Mouse (Mus musculus) embryo, embryonic 10.5 days (tissue): Measurements from ENCODE around the gene Wnt3.
A peak's percentile ranks its signal among the peaks of the same experiment; 100 is the strongest.

Experiments
- DNase-seq: peaks from one replicate; pipeline ENCODE4 v3.0.0-alpha.2; 2015; ENCODE audit warnings: low spot score

Wnt3 gene

DNA sequence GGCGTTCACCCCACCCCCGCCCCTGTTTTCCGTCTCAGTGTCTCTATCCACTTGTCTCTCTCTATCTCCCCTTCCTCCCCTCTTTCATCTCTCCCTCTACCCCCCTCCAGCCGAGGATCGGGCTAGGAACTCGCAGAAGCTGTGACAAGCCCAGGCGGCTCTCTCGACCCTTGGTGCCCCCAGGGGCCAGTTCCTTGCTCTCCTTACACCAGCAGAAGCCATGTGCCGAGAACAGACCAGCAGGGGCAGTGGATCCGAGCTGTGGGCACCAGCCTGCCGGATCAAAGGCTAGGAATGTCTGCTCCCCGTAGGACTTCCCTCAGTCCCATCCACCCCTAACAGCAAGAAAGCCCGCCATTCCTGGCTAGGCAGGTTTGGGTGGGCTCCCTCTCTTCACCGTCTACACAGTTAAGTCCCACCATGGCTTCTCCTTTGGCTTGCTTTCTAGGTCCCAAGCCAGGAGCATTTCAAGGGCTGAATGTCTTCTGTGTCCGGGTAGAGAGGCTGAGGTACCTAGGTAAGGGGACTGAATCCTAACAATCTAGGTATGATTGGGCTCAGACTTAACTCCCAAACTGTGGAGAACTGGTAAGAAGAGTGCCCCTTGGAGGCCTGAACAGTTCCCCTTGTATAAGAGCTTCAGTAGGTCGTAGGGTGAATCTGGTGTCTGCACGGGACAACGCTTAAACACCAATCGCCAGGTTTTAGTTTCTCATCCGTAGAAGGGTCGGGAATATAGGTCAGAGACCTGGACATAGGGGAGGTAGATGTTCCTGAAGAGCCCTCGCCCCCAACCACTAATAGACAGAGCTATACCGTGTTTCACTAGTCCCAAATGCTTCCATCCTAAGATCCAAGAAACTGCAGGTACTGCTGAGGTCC lies 1.2 kb upstream of the Wnt3 start:
- DNase-seq, result peak; percentile 48

DNA sequence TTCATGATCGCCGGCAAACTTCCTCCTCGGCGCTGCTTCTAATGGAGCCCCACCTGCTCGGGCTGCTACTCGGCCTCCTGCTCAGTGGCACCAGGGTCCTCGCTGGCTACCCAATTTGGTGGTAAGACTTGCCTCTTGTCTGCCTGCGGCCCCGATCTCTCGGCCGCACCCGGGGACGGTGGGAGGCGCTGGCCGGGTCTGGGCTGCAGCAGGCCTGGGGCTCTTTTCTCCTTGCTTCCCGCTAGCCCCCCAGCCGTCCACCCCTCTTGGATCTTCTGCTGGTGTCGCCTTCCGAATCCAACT lies 229 bp downstream of the Wnt3 start:
- DNase-seq, result no peak

DNA sequence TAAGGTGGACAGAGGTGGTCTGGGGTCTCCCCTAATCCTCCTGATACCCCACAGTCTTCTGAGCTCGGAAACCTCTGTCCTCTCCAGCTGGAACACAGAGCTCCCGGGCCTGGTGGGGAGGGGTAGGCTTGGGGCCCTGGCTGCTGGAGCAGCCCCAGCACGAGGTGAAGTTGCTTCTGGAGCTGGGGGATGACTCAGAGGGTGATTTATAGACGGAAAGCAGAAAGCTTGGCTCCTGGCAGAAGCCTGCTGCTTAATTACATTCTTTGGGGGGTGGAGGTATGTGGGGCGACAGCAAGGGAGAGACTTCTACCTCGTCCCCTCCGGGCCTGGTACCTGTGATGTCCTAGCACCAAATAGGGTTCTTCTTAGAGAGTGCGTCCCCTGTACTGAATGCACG lies 6.2 kb downstream of the Wnt3 start:
- no peak for DNase-seq

DNA sequence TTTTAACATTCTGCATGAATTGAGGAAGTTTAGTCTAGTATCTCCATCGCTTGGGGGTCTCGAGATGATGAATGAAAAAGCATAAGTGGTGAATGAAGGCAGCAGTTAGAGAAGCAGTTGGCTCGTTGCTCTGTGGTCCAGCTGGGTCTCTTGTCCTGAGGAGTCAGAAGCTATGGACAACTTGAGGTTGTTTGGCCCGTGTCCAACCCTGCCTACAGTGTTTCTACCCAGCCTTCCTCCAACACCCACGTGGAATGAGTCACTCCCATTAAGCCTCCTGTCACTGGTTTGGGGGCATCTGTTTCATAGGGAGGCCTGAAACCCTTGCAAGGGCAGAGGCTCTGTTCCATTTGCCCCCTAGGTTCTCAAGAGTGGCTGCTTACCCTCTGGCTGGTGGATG lies 16.0 kb downstream of the Wnt3 start:
- DNase-seq, result no peak

DNA sequence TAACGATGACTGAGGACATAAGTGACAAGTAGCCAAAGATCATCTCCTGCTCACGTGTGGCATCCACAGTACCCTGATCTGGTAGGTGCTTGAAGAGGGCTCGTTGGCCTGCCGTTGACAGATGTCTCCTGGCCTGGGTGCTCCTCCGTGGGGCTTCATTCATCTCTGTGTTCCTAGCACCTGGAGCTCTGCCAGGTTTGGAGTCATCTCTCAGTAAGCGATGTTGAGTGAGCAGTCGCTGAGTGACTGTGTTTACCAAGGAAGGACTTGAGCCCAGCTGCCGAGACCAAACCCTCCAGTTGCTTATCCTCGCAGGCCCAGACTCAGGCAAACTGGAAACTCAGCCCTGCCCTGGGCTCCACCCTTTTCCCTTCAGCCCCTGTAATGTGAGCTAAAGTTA lies 27.2 kb downstream of the Wnt3 start:
- DNase-seq, result no peak

DNA sequence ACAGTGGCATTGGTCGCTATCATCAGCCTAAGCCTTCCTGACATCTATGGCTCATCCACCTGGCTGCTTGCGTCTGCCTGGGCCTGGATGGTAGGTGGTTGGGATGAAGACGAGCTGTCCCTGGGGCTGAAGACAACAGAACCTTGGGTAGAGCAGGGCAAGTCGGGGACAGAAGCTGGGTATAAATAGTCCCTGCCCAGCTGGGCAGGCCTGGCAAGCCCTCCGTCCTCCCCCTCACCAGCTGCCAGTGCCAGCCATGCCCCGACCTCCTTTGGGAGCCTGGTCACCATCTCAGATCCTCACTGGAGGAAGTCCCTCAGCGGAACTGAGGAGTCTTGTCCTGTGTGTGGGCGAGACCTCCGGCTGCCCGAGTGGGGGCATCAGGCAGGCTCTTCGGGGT lies 30.2 kb downstream of the Wnt3 start:
- no peak for DNase-seq

DNA sequence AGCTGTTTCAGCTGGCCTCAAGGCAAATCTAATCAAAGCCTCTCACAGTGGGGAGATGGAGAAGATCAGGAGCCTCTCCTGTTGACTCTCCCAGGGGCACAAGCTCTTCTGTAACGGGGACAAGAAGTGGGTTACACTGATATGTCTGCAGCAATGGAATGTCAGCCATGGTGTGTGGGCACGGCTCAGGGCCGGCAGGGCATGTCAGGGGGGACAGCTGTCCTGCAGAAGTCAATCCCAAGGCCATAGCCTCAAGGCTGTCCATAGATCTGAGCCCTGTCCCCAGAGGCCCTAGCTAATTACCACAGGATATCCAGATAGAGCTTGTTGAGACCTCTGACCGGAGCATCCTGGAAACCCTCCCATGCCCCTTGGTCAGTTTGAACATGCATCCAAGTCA lies 30.9 kb downstream of the Wnt3 start:
- no peak for DNase-seq

DNA sequence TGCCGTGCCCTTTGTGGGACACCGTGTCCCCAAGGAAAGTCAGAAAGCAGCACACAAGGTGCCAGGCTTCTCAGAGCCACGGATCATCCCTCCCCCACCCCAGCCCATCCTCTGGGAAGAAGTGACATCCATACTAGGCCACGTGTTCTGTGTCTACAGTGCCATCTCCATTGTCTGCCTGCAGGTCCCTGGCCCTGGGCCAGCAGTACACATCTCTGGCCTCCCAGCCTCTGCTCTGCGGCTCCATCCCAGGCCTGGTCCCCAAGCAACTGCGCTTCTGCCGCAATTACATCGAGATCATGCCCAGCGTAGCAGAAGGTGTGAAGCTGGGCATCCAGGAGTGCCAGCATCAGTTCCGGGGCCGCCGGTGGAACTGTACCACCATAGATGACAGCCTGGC lies 34.0 kb downstream of the Wnt3 start:
- peak; percentile 14 for DNase-seq

DNA sequence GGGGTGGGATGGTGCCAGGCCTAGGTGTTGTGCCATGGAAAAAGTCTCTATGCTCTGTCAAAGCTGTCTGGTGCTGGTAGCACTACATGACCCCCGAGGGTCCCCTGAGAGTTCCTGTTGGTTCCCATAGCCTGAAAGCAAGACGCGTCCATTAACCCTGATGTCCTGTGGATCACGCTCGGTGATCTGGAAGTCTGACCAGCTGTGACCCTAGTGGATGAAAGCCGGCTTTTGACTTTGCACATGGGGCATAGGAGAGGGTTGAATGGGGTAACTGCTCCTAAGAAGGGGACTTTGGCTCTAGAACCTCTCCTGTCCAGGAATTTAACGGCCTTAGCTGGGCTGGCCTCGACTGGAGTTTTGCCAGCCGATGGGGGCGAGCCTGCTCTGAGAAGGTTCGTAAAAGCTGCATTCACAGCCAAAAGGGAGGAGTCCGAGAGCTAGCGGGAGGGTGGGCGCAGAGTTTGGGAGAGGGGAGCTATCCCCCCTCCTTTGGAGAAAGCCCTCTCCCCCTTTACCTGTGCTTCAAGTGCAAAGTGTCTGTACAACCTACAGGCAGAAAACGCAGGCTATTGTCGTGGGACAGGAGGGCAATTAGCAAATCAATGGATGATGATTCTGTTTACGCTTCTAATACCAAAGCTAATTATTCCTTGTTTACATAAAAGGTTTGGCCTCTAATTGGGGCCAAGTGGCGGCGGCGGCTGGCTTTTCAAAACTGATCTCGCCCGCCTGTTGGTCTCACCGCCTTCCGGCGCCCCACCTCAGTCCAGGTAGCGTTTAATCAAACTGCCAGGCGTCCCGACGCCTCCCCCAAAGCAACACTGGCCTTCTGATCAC lies 35.0 kb downstream of the Wnt3 start:
- peak; percentile 41 for DNase-seq

DNA sequence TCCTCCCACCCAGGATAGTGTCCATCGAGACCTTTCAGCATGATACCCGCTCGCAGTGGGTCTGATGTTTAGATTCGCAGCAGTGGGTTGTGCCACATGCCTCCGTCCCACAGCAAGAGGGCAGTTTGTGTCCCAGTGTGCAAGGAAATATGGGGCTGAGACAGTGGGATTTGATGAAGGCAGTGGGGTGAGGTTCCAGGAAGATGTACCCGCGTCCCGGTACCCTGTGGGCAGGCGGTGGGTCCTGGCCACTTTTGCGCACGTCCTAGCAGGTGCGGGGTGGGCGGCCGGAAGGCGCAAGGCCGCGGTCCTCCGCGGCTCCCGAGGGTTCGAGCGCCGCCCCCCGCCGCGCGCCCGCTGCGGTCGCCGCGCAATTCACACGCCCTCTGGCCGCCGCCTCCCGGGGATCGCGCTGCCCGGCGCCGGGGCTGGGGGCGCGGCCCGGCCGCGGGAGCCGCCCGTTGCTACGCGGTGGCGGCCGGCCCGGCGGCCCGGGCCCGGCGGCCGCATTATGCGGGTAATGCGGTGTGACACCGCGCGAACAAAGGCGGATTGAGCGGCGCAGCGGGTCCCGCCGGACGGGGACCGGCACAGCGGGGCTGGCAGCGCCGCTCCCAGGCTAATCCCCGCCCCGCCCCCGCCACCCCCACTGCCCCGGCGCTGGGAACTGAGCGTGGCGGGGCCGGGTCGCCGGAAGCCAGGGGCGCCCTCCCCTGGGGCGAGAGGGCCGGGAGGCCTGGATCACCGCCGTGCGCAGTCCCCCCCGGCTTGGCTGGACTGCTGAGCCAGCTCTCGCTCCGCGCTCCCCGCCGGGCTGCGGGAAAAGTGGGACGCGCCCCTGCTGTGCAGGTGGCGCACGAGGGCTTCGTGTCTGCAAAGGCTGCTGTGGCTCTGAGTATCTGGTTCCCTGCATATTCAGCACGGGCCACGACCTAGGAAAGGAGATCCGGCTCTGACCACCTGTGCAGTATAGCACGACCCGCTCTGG lies 36.0 kb downstream of the Wnt3 start:
- DNase-seq, result peak; percentile 51

DNA sequence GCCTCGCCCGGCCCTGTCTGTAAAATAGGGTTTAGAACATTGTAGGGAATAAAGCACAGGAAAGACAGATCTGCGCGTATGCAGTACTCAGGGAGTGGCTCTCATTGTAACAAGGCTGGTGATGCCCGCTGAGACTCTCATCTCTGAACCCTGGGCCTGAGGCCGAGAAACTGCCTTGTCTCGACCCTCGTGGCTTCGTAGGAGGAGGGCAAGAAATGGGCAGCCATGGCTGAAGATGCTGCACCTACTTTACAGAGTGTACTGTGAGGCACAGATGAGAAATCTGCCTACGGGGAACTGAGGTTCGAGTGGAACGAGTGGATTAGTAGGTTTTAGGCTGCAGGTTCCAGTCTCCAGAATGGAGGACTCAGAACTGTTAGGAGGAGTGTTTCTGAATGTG lies 36.7 kb downstream of the Wnt3 start:
- DNase-seq, result peak; percentile 25

DNA sequence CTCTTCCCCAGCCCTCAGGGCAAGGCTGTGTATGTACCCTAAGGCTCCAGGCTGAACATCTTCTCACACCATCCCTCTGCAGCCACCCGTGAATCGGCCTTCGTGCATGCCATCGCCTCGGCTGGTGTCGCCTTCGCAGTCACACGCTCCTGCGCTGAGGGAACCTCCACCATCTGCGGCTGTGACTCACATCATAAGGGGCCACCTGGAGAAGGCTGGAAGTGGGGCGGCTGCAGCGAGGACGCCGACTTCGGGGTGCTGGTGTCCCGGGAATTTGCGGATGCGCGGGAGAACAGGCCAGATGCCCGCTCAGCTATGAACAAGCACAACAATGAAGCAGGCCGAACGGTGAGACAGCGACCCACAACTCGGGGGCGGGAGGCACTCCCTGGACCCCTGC lies 37.3 kb downstream of the Wnt3 start:
- no peak for DNase-seq

DNA sequence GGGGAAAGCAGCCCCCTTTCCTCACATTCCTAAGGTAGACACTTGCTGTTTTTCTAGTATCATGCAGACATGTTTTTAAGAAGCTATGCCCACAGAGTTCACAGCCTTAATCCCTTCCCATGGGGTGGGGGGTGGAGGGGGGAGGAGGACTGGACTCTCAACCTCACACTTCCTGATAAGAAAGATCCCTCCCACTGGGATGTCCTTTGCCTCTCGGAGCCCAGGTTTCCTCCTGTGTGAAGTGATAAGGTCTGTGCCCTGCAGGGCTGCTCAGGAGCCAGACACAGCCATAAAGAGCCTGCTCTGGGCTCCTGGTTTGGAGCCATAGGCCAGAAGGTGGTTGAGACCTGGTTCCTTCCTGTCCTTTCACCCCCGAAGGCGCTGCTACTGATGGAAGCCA lies 40.9 kb downstream of the Wnt3 start:
- DNase-seq, result no peak

DNA sequence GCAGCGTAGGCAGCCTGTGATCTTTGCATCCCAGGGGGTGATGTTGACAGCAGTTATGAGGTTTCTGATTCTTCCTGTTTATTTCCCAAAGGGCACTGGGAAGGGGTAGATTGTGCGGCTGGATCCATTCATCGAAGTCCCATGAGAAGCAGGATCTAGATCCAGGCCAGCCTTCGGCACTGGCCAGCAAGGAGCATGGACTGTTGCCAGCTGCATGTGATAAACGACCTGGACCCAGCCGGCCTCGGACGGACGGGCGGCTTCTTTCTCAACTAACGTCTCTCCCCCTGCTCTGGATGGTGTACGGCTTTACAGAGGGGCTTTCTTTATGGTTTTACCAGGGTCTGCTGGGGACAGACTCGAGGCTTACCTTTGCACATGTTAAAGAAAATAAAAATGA lies 42.0 kb downstream of the Wnt3 start:
- no peak for DNase-seq

DNA sequence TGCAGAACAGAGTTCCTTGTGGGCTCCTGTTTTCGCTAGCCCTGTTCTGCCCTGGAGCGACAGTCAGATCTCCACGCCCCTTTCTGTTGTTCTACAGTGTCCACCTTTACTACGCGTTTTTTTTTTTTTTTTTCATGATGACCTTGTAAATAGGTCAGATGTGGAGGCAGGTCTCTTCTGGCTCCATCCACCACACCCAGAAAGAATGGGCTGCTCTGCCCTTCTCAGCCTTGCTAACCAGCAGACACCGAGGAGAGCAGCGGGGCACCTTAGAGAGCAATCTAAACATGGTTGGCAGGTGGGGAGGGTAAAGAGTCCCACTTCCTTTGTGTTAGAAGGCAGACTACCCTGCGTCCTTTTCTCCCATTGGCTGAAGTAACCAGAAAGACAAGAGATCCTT lies 42.8 kb downstream of the Wnt3 start:
- no peak for DNase-seq

DNA sequence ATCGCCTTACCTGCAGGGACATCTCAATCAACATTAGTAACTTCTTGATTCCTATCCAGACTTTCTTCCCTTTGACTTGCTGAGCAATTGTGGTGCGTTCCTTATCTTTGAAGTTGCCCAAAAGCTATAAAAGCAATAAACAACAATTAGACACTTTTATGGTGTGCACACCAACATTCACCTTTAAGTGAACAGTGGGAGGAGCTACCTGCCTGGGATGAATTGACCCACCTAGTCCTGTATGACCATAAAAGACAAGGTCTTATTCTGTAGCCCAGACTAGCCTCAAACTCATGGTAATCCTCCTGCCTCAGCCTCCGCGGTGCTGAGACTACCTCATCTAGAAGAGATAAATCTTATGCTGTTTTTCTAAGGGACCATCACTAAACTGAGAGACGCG lies 53.3 kb downstream of the Wnt3 start:
- DNase-seq, result no peak

DNA sequence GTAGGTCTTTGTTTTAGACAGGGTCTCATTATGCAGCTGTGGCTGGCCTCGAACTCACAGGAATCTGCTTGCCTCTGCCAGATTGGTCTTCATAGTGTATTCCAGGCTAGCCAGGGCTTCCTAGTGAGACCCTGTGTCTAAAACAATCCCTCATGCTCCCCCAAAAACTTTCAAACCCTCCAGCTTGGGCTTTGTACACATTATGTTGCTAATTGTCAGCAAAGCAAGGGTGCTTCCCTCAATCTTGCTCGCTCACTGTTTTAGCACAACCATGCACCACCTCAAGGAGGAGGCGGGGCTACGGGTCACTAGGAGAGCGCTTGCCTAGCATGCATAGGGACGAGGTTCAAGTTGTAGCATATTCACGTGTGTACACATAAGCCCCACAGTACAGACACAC lies 54.9 kb downstream of the Wnt3 start:
- DNase-seq, result no peak

DNA sequence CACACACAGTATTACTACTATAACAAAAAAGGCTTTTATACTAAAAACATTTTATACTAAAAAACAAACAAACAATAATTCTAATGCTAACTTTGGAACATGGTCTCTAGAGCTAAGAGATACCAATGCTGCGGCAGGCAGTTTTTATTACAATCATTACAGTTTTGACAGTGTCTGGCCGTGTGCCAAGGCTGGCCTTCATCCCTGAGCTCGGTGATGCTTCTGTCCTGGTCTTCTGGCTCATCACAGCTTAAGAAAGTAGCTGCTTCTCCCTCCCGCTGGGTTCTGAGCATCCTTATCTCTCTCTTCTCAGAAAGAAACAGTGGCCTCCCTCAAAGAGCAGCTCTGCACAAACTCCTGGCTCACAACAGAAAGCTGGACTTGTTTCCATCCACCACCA lies 56.0 kb downstream of the Wnt3 start:
- DNase-seq, result no peak

DNA sequence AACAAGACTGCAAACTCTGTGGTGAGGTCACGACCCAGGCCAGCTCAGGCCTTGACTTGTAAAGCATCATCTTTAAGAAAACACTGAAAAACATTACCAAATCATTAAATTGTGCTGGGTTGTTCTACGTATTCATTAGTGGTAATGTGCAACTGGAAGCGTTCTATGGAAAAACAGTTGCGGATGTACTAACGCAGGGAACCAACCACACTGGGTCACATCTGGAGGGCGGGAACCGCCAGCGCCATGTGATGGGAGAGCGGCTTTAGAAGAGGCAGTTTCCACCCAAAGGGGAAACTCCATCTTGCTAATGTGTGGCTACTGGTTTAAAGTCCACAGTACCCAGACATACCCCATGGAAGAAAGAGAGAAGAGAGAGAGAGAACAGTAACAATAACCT lies 56.5 kb downstream of the Wnt3 start:
- no peak for DNase-seq

DNA sequence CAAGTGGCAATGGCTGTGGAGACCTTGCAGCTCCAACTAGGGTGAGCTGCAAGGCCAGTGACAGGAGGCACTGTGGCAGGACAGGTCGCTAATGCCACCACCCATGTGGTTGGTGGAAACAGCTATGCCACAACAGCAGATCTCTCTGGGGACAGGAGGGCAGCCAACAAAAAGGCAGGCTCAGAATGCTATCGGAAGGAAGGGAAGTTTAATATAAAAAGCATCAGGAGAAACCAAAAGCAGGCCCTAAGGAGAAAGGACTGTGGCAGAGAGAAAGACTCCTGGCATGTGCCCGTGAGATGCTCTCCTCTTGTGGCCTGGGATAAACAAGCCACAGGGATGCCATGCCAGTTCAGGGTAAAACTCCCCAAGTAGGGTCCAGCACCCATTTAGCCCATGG lies 57.8 kb downstream of the Wnt3 start:
- DNase-seq, result no peak

DNA sequence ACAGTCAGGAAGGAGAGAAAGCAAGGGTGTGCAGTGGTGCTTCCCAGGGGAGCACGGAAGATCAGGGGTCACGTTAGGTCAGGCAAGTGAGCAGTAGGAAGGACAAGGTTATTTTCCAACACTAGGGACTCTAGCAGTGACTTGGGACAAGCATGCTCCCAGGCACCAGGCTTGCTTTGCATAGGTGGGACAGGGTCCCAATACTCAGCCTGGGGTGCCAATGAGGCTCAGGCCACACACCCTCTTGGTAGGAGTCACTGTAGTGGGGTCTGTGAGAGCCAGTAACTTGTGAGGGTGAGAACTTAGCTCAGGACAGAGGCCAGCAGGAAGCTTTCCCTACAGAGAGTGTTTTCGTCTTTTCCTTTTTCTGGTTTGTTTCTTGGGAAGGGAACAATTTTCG lies 58.4 kb downstream of the Wnt3 start:
- no peak for DNase-seq

DNA sequence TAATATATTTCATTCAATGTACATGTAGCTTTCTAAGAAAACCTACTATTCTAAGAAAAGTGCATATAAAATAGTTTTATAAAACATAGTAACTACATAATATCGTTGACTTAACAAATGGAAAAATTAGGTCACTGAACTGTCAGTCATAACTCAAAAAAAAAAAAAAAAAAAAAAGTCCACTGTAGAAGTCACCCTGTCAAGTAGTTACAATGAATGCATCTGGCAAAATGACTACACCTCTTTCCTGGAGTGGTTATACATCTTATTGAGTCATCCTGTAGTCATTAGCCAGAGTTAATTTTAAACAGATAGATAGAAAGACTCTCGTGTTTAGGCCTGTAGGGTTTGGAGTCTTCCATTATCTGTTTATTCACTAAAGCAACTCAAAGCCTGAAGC lies 65.0 kb downstream of the Wnt3 start:
- DNase-seq, result no peak
